Mouse (Mus musculus) forelimb bud, embryonic 11.5 days (tissue): ENCODE data around the gene Arpc4.

Experiments used
- DNase-seq: peaks from one replicate; pipeline ENCODE4 v3.0.0-alpha.2; 2012; ENCODE audit warnings: low read depth, low spot score

The Arpc4 gene

DNA sequence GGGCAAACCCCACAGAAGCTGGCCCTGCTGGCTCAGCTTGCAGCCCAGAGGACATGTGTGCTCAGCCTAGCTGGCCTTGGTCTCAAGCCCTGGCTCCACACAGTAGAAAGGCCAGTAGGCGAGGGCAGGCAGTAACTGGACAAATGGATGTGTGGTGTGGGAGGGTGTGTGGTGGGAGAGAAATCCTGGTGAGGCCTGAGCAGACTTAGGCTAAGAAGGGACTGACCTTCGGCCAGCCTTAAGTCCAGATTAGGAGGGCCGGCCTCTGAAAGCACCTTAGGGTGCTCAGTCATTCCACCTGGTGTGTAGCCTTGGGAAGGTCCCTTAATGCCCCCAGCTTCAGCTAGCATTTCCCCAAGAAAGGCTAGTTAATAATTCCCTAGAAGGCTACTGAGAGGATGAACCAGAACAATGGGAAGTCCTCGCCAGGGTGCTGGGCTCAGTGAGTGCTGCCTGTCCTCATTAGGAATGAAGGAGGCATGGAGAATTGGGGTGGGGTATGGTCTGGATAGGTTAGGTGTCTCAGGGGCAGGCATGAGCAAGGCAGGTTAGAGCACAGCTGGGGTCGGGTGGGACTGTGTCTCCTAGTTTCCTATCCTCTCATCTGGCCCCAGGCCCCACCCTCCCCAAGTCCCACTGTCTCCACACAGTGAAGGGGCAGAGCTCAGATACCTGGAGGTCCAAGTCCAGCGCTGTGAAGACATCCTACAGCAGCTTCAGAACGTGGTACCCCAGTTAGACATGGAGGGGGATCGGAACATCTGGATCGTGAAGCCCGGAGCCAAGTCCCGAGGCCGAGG is 26.9 kb downstream of the Arpc4 start:
- no peak for DNase-seq

DNA sequence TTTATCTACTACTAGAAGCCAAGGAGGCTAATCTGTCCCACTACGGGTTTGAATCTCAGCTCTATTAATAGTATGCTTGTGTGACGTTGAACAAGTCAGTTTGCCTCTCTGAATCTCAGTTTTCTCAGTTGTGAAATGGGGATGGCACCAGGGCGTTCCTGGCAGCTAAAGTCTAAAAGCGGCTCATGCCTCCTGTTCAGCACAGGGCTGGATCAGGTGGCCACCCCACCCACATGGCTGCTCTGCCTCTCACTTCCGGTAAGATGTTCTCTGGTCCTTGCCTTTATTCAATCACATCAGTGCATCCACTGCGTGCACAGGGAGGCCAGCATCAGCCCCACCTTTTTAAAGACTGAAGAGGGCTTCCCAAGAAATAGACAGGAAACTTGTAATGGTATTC is 27.6 kb downstream of the Arpc4 start:
- DNase-seq, result no peak

DNA sequence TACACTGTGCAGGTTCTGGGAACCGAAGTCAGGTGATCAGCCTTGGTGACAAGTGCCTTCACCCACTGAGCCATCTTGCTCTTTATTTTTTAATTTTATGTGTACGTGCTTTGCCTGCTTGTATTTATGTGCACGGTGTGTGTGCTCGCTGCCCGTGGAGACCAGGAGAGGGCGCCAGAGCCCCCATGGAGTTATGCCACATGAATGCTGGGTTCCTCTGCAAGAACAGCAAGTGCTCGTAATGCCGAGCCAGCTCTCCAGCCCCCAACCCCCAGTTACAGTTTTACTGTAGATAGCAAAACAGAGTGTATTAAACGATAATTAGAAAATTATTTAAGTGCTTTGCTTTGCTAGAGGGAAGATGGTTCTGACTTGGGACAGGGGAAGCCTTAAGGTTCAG is 28.8 kb downstream of the Arpc4 start:
- no peak for DNase-seq

DNA sequence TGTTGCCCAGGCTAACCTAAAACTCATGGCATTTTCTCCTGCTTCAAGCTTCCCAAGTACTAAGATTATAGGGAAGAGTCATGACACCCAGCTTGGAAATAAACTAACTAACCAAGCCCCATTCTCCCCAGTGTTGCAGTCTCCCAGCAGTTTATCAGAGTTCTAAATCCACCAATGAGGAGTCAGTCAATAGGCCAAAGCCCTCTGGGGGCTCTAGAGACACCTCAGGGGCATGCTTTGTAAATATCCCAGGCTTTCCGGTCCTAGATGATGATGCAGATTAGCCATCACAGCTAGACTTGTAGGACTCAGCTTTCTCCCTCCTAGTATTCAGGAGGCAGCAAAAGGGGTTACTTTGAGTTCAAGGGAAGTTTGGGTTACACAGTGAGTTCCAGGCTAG is 32.1 kb downstream of the Arpc4 start:
- no peak for DNase-seq

DNA sequence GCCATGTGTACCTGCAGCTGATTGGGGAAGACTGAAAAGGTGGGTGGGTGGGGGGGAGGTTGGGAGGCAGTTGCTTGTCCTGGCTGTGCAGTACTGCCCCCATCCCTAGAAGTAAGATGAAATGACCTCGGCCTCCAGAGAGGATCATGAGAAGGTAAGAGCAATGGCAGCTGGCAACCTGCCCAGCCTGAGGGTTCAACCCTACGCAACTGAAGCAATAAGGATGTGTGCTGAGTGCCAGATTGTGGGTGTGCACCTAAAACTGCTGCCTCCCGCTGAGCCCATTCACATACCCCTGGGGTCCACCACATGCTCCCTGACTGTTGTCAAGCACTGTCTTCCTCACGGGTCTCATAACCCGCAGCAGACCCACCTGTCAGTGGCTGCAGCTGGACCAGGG is 38.5 kb downstream of the Arpc4 start:
- DNase-seq, result no peak

DNA sequence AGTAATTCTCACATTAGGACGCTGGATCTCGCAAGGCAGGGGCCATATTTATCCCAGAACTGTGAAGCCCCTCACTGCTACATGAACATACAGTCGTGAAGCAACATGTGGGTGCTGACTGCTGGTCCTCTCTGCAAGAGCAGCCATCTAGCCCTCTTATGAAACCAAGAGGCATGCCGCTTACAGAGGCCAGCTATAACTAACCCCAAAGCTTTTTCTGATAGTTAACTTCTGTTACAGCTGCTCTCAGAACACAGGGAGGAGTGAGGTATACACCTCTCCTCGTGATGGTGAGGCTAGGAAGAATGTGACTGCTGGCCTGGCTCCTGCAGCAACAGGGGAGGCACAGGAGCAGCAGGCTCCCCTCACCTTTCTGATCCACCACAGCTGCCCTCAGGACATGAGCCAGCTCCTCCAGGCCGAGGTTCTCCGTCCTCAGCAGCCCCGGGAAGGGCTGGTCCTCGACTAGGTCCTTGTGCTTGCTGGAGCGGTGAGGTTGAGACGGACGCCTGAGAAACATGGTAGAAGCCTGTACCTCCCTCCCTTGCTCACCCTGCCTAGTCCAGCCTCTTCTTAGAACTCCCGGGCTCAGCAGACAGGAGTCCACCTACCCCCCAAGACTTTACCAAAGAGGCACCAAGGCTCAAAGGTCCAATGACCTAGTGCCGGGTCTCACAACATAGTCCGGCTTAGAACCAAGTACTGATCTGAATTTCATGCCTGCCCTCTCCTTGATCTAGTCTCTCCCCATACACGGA is 40.7 kb downstream of the Arpc4 start:
- peak; percentile 29 for DNase-seq

DNA sequence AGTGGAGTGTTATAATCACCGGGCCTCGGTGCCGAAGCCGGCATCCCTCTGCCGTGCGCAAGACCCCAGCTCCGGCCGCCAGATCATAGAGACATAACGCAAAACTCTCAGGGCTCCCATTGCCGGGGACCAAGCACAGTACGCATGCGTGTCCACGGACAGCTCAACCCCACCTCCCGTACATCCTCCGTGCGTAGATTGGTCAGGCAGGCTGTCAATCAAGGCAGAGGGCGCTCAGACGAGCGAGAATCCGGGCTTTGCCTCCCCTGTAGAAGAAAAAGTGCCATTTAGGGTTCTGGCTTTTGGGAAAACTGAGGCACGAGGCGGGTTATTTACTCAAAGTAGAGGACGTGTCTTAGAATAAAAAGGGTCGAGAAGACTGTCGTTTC is 41.3 kb downstream of the Arpc4 start, which contains the start of gene Rpusd3:
Gene Rpusd3 (minus strand): TSS at position 142 of the 389 bp plus-strand sequence.
- peak; percentile 99 for DNase-seq

DNA sequence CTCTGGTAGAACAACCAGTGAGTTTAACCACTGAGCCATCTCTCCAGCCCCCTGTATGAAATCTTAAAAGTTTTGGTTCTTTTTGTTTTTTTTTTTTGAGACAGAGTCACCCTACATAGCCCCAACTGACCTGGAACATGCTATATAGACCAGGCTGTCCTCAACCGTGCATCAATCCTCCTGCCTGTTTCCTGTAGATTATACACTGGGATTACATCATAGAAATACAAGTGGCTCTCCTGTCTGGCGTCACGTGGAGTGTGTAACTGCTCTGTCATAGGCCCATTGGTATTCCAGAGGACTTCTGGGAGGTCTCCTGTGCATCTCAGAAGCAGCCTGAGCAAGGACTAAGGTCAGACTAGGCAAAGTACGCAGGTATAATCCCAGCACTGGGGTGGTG is 45.1 kb downstream of the Arpc4 start:
- DNase-seq, result no peak

DNA sequence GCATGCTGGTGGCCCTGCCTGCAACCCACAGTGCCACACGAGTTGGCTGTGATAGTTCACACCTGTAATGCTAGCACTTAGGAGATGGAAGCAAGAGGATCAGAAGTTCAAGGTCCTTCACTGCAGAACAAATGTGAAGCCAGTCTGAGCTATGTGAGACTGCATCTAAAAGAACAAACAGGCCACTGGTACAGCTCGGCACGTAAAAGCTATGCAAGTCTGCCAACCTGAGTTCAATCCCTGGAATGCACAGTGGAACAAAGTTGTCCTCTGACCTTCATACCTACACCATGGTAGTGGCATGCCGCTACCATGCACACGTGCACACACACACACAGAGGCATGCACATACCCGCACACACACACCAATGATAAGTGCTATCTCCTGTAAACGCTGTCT is 46.3 kb downstream of the Arpc4 start:
- DNase-seq, result no peak

DNA sequence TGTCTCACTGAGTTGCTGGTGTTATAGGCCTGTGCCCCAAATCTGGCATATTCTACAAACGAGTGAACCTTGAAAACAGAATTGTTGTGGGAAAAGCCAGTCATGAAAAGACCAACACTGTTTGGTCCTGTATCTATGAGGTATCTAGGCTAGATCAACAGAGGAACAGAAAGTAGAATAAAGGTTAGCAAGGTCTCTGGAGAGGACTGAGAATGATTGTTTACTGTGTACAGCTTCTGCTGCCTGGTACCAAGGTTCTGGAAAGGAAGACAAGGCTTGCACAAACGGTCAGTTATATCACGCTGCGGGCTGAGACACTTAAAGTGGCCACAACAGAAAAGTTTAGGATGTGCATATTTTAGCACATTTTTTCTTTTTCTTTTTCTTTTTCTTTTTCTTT is 48.8 kb downstream of the Arpc4 start:
- no peak for DNase-seq

DNA sequence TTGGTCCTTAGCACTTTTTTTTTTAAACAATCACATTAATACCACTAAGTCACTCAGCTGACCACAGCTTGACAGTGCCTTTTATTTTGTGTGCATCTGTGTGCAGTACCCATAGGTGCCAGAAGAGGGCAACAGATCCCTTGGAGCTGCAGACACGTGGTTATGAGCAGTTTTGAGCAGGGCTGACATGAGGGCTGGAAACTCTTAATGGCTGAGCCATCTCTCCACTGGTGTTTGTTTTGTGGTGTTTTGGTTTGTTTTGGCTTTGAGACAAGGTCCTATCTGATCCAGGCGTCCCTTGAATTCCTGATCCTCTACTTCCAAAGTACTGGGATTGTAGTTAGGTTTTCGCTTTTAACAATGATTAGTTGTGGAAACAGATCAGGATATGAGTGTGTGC is 49.5 kb downstream of the Arpc4 start:
- peak; percentile 61 for DNase-seq

DNA sequence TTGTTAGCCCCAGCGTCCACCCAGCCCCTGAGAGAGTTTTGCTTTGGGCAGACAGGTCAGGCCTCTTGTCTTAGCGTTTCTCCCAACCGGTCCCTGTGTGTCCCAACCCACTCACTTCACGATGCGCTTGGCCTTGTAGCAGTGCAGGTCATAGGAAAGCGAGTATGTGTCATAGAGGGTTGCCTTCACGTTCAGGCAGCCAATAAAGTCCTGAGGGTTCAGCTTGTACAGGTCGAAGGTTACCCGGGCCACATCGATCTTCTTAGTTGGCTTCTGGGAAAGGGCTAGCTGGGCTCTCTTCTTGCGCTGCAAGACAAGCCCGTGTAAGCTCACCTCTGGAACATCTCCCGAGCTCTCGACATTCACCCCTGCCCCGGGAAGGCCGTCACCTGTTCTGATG is 50.1 kb downstream of the Arpc4 start:
- no peak for DNase-seq

DNA sequence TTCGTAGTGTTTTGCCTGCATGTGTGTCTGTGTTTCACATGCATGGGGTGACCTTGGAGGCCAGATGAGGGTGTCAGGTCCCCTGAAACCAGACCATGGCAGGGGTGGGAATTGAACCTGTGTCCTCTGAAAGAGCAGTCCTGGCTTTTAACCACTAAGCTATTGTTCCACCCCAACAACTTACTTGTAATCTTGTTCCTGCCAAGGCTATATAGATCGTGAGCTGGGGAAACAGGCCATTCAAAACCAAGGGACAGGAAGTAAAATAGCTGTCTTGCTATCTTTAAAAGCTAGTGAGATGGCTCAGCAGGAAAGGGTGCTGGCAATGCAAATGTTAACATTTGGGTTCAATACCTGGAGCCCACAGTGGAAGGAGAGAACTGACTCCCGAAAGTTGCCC is 52.0 kb downstream of the Arpc4 start:
- DNase-seq, result no peak

DNA sequence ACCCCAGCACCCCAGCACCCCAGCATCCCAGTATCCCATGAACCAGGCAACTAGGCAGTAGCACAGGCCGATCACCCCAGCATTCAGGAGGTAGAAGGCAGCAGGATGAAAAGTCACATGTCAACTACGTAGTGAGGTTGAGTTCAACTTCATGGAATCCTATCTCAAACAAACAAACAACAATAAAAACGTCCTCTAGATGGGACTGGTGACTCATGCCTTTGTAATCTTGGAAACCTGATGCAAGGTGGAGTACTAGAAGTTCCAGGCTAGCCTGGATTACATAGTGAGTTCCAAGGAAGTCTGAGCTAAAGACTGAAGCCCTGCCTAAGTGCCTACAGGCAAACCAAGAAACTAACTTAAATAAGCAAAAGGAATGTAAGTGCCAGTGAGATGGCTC is 52.9 kb downstream of the Arpc4 start:
- DNase-seq, result no peak

DNA sequence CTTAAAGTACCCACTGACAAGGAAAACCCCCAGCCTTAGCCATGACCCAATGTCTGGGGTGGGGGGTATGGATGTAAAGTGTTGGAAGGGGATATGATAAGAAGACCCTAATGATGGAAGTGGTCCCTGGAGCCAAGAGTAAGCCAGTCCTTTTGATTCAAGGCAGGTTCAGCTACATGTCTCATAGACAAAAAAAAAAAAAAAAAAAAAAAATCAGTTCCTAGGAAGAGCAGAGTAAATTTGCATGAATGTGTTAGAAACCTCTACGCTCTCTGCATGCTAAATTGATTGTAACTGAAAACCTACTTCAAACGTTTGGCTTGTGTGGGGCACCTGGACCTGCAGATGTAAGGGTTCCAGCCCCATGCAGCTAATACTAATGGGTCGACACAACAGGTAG is 53.9 kb downstream of the Arpc4 start:
- DNase-seq, result no peak

DNA sequence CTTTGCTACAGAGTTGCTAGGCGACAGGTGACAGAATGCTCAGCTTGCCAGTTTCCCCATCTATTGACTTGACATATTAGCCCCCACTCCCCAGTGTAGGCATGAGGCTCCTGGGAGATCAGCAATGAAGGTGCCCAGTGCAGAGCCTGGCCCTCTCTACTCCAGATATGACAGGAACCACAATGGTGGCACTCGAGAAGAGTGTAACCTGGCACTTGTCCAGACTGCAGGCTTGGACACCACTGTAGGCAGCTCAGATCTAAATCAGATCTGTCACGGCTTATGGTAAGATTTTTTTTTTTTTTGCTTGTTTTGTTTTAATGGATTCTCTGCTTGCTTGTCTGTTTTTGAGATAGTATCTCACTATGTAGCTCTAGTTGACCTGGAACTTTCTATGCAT is 55.7 kb downstream of the Arpc4 start:
- no peak for DNase-seq

DNA sequence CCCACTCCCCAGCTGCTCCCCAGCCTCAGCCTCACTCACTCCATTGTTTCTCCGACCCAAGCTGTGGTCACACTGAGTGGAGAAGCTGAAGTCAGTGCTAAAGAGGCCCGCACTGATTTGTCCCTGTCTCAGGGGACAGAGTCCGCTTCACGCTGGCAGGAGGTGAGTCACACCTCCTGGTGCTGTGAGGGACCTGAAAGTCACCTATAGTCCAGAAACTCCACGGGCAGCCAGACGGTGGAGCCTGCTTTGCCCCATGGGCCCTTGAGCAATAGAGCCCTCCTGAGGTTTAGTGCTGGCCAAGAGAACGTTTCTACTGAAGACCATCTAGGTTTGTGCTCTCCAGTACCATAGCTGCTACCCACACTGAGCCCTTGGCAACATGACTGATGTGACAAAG is 56.8 kb downstream of the Arpc4 start:
- DNase-seq, result no peak

DNA sequence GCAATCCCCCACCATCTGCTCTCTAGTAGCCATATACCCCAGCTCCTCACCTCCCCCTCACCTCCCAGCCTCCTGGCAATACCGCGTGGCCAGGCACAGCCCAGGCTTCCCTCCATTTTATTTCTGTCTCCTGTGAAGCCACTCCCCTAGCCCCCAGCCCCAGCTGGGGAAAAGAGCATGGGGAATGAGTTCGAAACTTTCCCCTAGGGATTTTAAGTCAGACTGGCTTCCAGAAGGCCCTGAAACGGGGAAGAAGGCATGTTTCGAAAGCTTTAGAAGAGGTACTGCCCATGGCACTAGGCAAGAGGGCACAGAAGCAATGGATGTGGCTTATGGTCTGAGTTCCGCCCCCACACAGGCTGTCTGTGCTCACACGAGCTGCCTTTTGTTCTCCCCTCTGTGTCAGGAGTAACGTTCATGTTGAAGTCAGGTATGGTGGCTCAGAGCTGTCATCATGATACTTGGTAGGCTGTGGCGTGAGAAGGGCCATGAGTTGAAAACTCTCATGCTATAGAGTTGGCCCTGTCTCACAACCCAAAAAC is 57.8 kb downstream of the Arpc4 start, which contains the start of gene Cidec:
Gene Cidec (minus strand): TSS at position 97 of the 542 bp plus-strand sequence.
- no peak for DNase-seq

DNA sequence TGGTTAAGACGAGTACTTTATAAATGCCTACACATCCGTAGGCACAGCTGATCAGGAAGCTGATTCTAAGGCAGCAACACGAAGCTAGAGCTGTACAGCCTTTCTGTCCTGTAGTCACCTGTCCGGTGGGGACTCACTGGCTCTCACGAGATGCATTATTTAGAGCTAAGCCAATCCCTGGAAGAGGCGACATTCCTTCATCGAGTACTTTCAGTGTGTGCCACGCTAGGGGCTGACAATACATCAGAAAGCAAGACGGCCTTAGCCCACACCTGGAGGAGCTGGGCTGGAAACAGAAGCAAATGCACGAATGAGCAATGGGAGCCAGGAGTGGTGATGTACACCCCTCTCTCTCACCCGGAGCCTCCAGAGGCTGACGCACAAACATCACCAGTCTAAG is 59.2 kb downstream of the Arpc4 start:
- DNase-seq, result no peak

DNA sequence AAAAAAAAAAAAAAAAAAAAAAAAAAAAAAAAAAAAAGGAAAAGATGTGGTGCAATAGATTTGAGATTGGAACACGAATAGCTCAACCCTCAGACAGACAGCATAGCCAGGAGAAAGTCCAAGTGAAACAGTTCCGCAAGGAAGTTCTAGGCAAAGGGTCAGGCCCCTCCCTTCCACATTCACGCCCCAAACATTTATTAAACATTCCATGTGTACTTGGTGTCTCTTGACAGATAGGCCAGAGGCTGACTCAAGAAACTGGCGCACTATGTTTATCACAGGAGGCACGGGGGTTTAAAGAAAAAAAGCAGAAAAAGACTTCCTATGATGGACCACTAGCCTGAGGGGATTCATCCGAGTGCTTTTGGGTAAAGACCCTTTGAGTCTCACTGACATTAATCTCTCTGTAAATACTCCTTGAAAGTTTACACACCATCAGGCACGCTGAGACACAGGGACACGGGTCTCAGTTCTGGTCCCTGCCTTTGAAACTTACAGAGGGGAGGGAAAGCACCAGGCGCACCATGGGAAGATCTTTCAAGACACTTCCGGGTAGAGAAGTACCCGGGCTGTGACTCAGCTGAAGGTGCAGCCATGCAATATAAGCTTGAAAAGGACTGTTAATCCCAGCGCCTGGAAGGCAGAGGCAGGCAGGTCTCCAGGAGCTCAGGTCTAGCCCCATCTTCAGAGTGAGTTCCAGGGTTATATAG is 61.0 kb downstream of the Arpc4 start:
- no peak for DNase-seq
